Mouse (Mus musculus): Measurements from ENCODE around the gene Irx3.

DNA sequence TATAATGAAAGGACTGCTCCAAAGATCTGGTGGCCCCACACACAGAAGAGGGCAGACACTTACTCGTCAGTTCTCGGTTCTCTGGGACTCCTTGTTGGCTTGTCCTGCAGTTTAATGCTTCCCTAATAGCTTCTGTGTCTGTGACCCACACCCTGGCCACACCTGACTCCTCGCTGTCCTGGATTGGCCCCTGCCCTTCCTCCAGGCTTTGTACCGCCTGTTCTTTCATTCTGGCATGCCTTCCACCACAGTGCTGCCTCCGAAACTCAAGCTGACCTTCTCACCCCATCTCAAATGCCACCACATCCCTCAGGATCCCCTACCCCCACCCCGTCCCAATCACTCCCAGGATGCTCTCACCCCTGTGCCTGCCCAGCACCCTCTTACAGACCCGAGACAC lies 19.7 kb downstream of the Irx3 start:
- TF ChIP-seq POLR2A (IDR thresholded peaks at IDR 0.05; ENCODE audit: low read depth, low read length) = no peak
- no peak for TF ChIP-seq CTCF (IDR thresholded peaks at IDR 0.05; ENCODE audit: extremely low read depth, insufficient read length, insufficient replicate concordance, low read depth, low read length)

All from small intestine, adult 2 months (tissue).